Mouse (Mus musculus) heart, adult 11 months (tissue): ENCODE results near the gene Tor1aip2.

Source experiments
- DNase-seq: peaks from one replicate; pipeline ENCODE4 v3.0.0; 2022

The Tor1aip2 gene

GRCm38 (mm10) chr1:156041451-156042241 is 6.4 kb downstream of the Tor1aip2 start:
- peak; percentile 22 for DNase-seq

- DNase-seq, result peak; percentile 25
Observed at GRCm38 (mm10) chr1:156042481-156042880, 7.3 kb downstream of the Tor1aip2 start.

GRCm38 (mm10) chr1:156043027-156043426 is 7.8 kb downstream of the Tor1aip2 start:
- DNase-seq, result peak; percentile 92

GRCm38 (mm10) chr1:156044211-156044611 is 9.0 kb downstream of the Tor1aip2 start:
- peak; percentile 60 for DNase-seq

- DNase-seq, result no peak
Observed at GRCm38 (mm10) chr1:156046688-156047087, 11.5 kb downstream of the Tor1aip2 start.

GRCm38 (mm10) chr1:156058207-156058606 is 23.0 kb downstream of the Tor1aip2 start:
- no peak for DNase-seq

GRCm38 (mm10) chr1:156062193-156062592 is 27.0 kb downstream of the Tor1aip2 start:
- no peak for DNase-seq

GRCm38 (mm10) chr1:156066133-156066532 is 30.9 kb downstream of the Tor1aip2 start:
- no peak for DNase-seq

- DNase-seq, result no peak
Observed at GRCm38 (mm10) chr1:156070106-156070505, 34.9 kb downstream of the Tor1aip2 start.

GRCm38 (mm10) chr1:156073169-156073821 is 38.1 kb downstream of the Tor1aip2 start:
- no peak for DNase-seq

GRCm38 (mm10) chr1:156074575-156074974 is 39.4 kb downstream of the Tor1aip2 start:
- DNase-seq, result peak; percentile 92

GRCm38 (mm10) chr1:156076474-156076873 is 41.3 kb downstream of the Tor1aip2 start:
- no peak for DNase-seq

GRCm38 (mm10) chr1:156077655-156078054 is 42.5 kb downstream of the Tor1aip2 start:
- DNase-seq, result no peak

- no peak for DNase-seq
Observed at GRCm38 (mm10) chr1:156084603-156085002, 49.4 kb downstream of the Tor1aip2 start.

GRCm38 (mm10) chr1:156085770-156086169 is 50.6 kb downstream of the Tor1aip2 start:
- DNase-seq, result no peak

GRCm38 (mm10) chr1:156087586-156087985 is 52.4 kb downstream of the Tor1aip2 start:
- no peak for DNase-seq

GRCm38 (mm10) chr1:156089561-156089960 is 54.4 kb downstream of the Tor1aip2 start:
- DNase-seq, result no peak

- no peak for DNase-seq
Observed at GRCm38 (mm10) chr1:156090042-156090441, 54.8 kb downstream of the Tor1aip2 start.

GRCm38 (mm10) chr1:156091811-156092210 is 56.6 kb downstream of the Tor1aip2 start:
- DNase-seq, result no peak

GRCm38 (mm10) chr1:156103763-156104162 is 68.6 kb downstream of the Tor1aip2 start:
- DNase-seq, result no peak

- DNase-seq, result no peak
Observed at GRCm38 (mm10) chr1:156105381-156105780, 70.2 kb downstream of the Tor1aip2 start.

GRCm38 (mm10) chr1:156107424-156107823 is 72.2 kb downstream of the Tor1aip2 start:
- DNase-seq, result no peak

GRCm38 (mm10) chr1:156108400-156108799 is 73.2 kb downstream of the Tor1aip2 start:
- DNase-seq, result no peak

GRCm38 (mm10) chr1:156111090-156111489 is 75.9 kb downstream of the Tor1aip2 start:
- DNase-seq, result no peak
